8 mouse cellular contexts compared by ENCODE assay signal in the genomic region with DNA sequence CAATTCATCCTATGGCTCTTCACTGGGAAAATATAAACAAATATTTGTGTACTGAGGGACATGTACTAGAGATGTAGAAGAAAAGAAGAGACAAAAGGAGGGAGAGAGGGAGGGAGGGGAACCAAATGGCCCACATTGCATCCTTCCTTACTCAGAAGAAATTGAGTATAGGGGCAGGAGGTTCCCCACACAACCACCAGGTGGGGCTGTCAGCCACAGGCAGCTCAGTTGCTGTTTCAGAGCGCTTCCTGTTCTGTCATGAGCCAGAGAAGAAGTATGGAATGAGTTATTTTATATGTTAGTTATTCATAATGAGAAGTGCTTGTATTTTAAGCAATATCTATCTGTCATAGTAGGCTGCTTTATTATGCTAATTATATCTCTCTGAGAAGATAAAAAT.
A peak's percentile ranks its signal among the peaks of the same experiment; 100 is the strongest.
DNase-seq lines count a peak whose midpoint lies in the region.

No protein-coding gene starts in this region.

- peak; percentile 63 for DNase-seq in heart, postnatal 4 days
- no peak for DNase-seq in heart, postnatal 25 days (ENCODE audit: low spot score)
- peak; percentile 72 to 73 for DNase-seq in B cell, adult 2 months
- DNase-seq in NIH3T3 (ENCODE audit: low read depth): peak; percentile 52
- DNase-seq in lung, postnatal 4 days: peak; percentile 42 to 70
- DNase-seq in ovary, postnatal 36 days (ENCODE audit: low spot score): no peak
- DNase-seq in cerebellum, adult 11 months: no peak
- no peak for DNase-seq in layer of hippocampus, postnatal 14 days (ENCODE audit: low spot score in 2 of 2)

- intact Hi-C loops in heart, postnatal 25 days (cut with DNase I): loop anchor here (1.0 to 5.0 kb wide), 3 partner anchors 211 to 364 kb away; a partner anchor contains a TSS

Comparison
In these comparisons a context has a peak if more than half of its experiments do, and no peak if none do; other contexts are left out.
1. DNase-seq: peak in heart, postnatal 4 days (single experiment), B cell, adult 2 months (2 of 2), NIH3T3 (single experiment) and lung, postnatal 4 days (2 of 2); none in heart, postnatal 25 days (single experiment), ovary, postnatal 36 days (single experiment), cerebellum, adult 11 months (single experiment) and layer of hippocampus, postnatal 14 days (0 of 2).